Mouse (Mus musculus): Measurements from ENCODE around the gene Gm42674.

DNA sequence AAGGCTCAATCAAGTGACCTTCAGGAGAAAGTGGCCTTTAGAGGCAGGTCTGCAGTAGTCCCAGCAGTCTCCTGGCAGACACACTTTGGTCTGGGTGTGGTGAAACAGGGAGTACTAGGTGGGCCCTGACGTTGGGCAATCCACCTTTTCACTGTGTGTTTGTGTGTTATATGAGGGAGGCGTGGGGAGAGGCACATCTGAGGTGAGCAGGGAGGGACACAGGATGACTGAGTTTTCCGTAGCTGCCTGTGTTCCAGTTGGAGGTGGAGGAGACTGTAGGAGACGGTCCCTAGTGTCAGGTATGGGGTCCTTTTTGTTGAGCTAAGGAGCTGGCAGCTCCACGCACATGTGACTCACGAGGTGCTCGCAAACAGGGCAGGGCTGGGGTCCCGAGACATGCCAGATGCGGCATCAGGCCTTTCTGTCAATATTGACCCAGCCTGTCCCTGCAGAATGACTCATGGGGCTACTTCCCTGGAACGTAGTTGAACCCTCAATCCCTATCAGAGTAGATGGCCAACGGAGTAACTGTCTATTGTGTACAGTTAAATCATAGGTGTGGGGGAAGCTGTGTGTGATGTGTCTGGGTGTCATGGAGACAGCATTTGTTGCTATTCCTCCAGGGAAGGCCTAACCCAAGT, 13.0 kb downstream of the Gm42674 start:
- TF ChIP-seq CTCF (conservative IDR thresholded peaks at IDR 0.05 in 1 of 2, IDR thresholded peaks at IDR 0.05 in 1 of 2; ENCODE audit: low read depth in 2 of 2, low read length in 2 of 2) (no peak), RAD21 (IDR thresholded peaks at IDR 0.05; ENCODE audit: low read depth, low read length) (no peak), ZNF384 (IDR thresholded peaks at IDR 0.05; ENCODE audit: low read depth, low read length) (no peak), SIN3A (IDR thresholded peaks at IDR 0.05; ENCODE audit: low read length) (no peak), POLR2A (IDR thresholded peaks at IDR 0.05; ENCODE audit: low read depth, low read length) (no peak), MAX (IDR thresholded peaks at IDR 0.05; ENCODE audit: low read length) (no peak), SMC3 (IDR thresholded peaks at IDR 0.05; ENCODE audit: low read depth, low read length) (no peak), BHLHE40 (IDR thresholded peaks at IDR 0.05; ENCODE audit: low read depth, low read length) (no peak), TCF12 (IDR thresholded peaks at IDR 0.05; ENCODE audit: low read depth, low read length) (no peak)
